Mouse (Mus musculus): ENCODE results near the gene Trim12a.

GRCm38 (mm10) chr7:104352717-104353599 is 37.7 kb upstream of the Trim12a start, which contains the start of gene Trim12c:
- TF ChIP-seq POLR2A (IDR thresholded peaks at IDR 0.05; ENCODE audit: borderline replicate concordance, low read depth, low read length) (no peak), CTCF (IDR thresholded peaks at IDR 0.05; ENCODE audit: low read depth, low read length) (no peak)
